Mouse (Mus musculus) olfactory bulb, adult 2 months (tissue): ENCODE results near the gene Akap9.

Source experiments
- CTCF ChIP-seq: fragments of 200-500 bp; IDR thresholded peaks from 2 replicates; pipeline ENCODE4 v1.5.1; 2012; ENCODE audit warnings: low read depth, mild to moderate bottlenecking, low read length, moderate library complexity; ENCODE audit not compliant: insufficient read depth
- POLR2A ChIP-seq: fragments of 200-500 bp; IDR thresholded peaks from 2 replicates; pipeline ENCODE4 v1.6.1; 2012; ENCODE audit warnings: mild to moderate bottlenecking, low read depth, low read length, moderate library complexity; ENCODE audit not compliant: insufficient read depth

DNA sequence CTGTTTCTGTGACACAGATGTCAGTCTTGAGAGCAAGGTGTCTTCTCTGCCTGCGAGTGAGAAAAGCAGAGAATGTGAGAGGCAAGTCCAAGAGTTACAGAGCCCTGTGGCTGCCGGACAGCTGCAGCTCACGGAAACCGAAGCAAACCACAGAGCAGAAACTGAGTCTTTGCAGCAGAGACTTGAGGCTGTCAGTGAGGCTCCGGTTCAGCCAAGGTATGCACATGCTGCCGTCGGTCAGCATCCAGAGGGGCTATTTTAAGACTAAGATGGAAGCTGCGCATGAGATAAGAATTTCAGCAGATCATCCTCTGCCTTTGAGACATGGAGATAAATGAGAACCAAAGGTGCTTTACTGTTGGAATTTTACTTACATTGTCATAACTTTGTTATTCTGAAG is 48.3 kb downstream of the Akap9 start:
- TF ChIP-seq CTCF (no peak), POLR2A (no peak)
